Mouse (Mus musculus) stomach, postnatal 0 days (tissue): ENCODE data around the gene Plxnd1. TPM values are rescaled to one million over a fixed set of nuclear protein-coding genes. Genes with fewer than 3 reads are reported as not detected.

Experiments used
- ATAC-seq: fragments of 200-750 bp; cut with Nextera tagmentation; 2 replicates; pipeline ENCODE4 v1.8.0; 2017; ENCODE audit not compliant: low FRiP score, low TSS enrichment
- DNase-seq: peaks from one replicate; pipeline ENCODE4 v3.0.0-alpha.2; 2016; ENCODE audit warnings: low spot score
- H3K27ac ChIP-seq: fragments of 300-500 bp; sonication (generic); replicated peaks from 2 replicates; pipeline ENCODE4 v1.5.1; 2014; ENCODE audit warnings: mild to moderate bottlenecking, control low read depth
- H3K27me3 ChIP-seq: fragments of 300-500 bp; sonication (generic); 2 replicates; pipeline ENCODE4 v1.6.1; 2014; ENCODE audit warnings: low read length; ENCODE audit not compliant: control insufficient read depth, insufficient read depth
- H3K36me3 ChIP-seq: fragments of 300-500 bp; sonication (generic); 2 replicates; pipeline ENCODE4 v1.6.1; 2014; ENCODE audit warnings: low read length, mixed read lengths; ENCODE audit not compliant: control insufficient read depth, insufficient read depth
- H3K4me1 ChIP-seq: fragments of 300-500 bp; sonication (generic); replicated peaks from 2 replicates; pipeline ENCODE4 v1.6.1; 2014; ENCODE audit warnings: antibody characterized with exemption; ENCODE audit not compliant: control insufficient read depth, insufficient read depth
- H3K4me2 ChIP-seq: fragments of 300-500 bp; sonication (generic); replicated peaks from 2 replicates; pipeline ENCODE4 v1.6.1; 2014; ENCODE audit warnings: low read depth, mild to moderate bottlenecking, control low read depth, moderate library complexity
- H3K4me3 ChIP-seq: fragments of 300-500 bp; sonication (generic); 2 replicates; pipeline ENCODE4 v1.5.1; 2014; ENCODE audit warnings: low read depth, low read length, control low read depth
- H3K9ac ChIP-seq: fragments of 300-500 bp; sonication (generic); 2 replicates; pipeline ENCODE4 v1.6.1; 2014; ENCODE audit warnings: mild to moderate bottlenecking, low read length, control low read depth, mixed read lengths
- H3K9me3 ChIP-seq: fragments of 300-500 bp; sonication (generic); 2 replicates; pipeline ENCODE4 v1.6.1; 2016; ENCODE audit warnings: low read length; ENCODE audit not compliant: control insufficient read depth
- CTCF ChIP-seq: IDR thresholded peaks from 2 replicates; pipeline ENCODE4 v1.5.1; 2016; ENCODE audit warnings: antibody characterized with exemption, low read depth, mild to moderate bottlenecking, moderate library complexity
- EP300 ChIP-seq: optimal IDR thresholded peaks from 2 replicates; pipeline ENCODE3; 2016; ENCODE audit warnings: antibody characterized with exemption
- WGBS: fragments of 180-500 bp; shearing (Covaris S2); extraction: QIAGEN DNeasy Blood & Tissue Kit; methylation state at CpG from one replicate; pipeline ENCODE4 v1.1.7; 2014; 5-methylcytosine and 5-hydroxymethylcytosine counted together
- polyA plus RNA-seq: library from polyadenylated mRNA; unstranded; fragments of >200 nt; fragmentation: Nextera tagmentation; extraction: Ambion mirVana; gene quantifications from 2 replicates; pipeline ENCODE4 v1.2.1, GENCODE M21; 2015

The Plxnd1 gene
- polyA plus RNA-seq, 1 experiment from 2014 or later = 10.4 TPM

- ATAC-seq = peak; percentile 40; the same call in 1 of the 2 replicates
- DNase-seq = peak; percentile 68
- TF ChIP-seq CTCF (no peak), EP300 (no peak)
Measured at GRCm38 (mm10) chr6:116009426-116009825, 14.6 kb upstream of the Plxnd1 start.

DNA sequence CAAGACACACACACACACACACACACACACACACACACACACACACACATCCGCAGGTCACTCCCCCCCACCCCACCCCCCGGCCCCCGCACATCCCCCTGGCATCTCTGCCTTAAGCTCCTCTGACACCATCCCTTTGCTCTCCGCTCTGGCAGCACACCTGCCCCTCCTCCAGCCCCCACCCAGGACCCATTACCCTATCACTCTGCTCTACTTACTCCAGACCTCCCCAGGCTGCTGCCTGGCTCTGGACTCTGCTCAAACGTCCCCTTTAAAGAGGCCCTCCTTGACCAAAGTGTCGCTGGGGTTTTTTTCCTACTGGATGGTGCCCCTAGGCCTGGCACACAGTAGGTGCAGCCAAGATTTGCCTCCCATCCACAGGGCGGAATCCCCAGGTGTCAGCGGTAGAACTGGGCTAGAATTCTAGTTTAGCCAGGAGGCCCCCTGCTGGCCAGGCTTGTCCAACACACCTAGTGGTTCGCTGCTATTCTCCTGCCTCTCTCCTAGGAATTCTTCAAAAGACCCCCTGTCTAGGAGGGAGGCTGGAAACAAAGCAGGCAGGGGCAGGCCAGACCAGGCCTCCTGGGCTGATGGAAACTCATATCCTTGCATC lies 12.9 kb upstream of the Plxnd1 start:
- no peak overlapping the region for H3K4me2 ChIP-seq

More at GRCm38 (mm10) chr6:116009426-116009825, 14.6 kb upstream of the Plxnd1 start:
- no peak overlapping the region for H3K4me3 ChIP-seq
- WGBS = 51% methylated on average over 12 of the region's 12 CpGs
- H3K36me3 ChIP-seq = no peaks in the 10 kb centered on the region
- no peak overlapping the region for H3K4me2 ChIP-seq
- H3K9ac ChIP-seq = no peak overlapping the region
- H3K4me1 ChIP-seq = no peaks in the 10 kb centered on the region
- H3K9me3 ChIP-seq = no peaks in the 10 kb centered on the region
- H3K27ac ChIP-seq = 0 out of 2 replicates have a peak overlapping the region, but pooled peaks have one; percentile 4
- H3K27me3 ChIP-seq = no peaks in the 10 kb centered on the region

DNA sequence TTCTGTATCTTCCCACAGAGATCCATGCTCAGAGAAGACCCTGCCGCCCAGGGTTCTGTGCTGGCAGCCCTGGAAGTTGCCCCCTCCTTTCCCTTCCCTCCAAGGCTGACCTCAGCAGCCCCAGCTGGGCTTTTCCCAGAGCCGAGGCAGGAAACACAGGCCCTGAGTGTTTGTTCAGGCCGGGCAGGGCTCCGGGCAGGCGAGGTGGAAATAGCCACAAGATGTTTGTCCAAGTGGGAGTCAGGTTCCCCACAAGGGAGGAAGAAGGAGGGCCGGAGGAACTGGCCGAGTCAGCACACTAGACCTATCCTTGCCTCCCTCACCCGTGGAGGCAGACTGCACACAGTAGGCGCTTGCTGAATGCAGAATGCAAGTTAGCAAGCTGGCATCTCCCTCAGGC lies 11.9 kb upstream of the Plxnd1 start:
- no peak overlapping the region for H3K9ac ChIP-seq
- H3K36me3 ChIP-seq = no peaks in the 10 kb centered on the region
- TF ChIP-seq CTCF = no peak
- TF ChIP-seq EP300 = no peak
- DNase-seq = peak; percentile 74
- no peaks in the 10 kb centered on the region for H3K27me3 ChIP-seq
- H3K27ac ChIP-seq = peak overlapping the region; percentile 65
- H3K4me2 ChIP-seq = no peak overlapping the region
- peak; percentile 59 for ATAC-seq
- H3K4me3 ChIP-seq = no peak overlapping the region
- no peaks in the 10 kb centered on the region for H3K9me3 ChIP-seq
- 28% methylated on average over 9 of the region's 9 CpGs for WGBS
- H3K4me1 ChIP-seq = no peaks in the 10 kb centered on the region

More for the DNA sequence above, 12.9 kb upstream of the Plxnd1 start:
- Histone ChIP-seq H3K27ac (no peak overlapping the region), H3K27me3 (no peaks in the 10 kb centered on the region), H3K9me3 (no peaks in the 10 kb centered on the region), H3K9ac (no peak overlapping the region), H3K4me3 (no peak overlapping the region), H3K4me1 (no peaks in the 10 kb centered on the region), H3K36me3 (no peaks in the 10 kb centered on the region)
- DNase-seq (peak; percentile 78), ATAC-seq (peak; percentile 29)
- TF ChIP-seq CTCF = peak; percentile 88
- TF ChIP-seq EP300 = no peak
- WGBS = 24% methylated on average over 9 of the region's 9 CpGs

DNA sequence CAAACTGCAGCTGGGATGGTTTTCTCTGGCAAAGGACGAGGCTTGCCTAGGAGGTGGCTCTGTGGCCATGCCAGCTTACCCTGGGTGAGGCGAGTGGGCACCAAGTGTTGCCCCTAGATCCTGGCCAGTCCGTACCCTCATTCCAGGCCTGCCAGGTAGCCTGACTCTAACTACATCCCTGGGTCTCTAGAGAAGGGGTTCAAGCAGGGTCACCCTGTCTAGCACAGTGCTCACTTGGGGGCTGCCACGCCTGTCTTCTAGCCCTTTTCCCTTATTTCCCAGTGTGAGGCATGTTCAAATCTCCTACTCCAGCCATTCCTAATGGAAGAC lies 11.1 kb upstream of the Plxnd1 start:
- DNase-seq (no peak), ATAC-seq (no peak)
- TF ChIP-seq CTCF (no peak), EP300 (no peak)
- Histone ChIP-seq H3K27ac (peak overlapping the region; percentile 65; the same call in 1 of the 2 replicates), H3K27me3 (no peaks in the 10 kb centered on the region), H3K4me1 (no peaks in the 10 kb centered on the region), H3K4me2 (no peak overlapping the region), H3K36me3 (no peaks in the 10 kb centered on the region), H3K9ac (no peak overlapping the region), H3K9me3 (no peaks in the 10 kb centered on the region), H3K4me3 (no peak overlapping the region)
- 80% methylated on average over 4 of the region's 4 CpGs for WGBS

GRCm38 (mm10) chr6:116005275-116005958 lies 10.6 kb upstream of the Plxnd1 start:
- H3K9ac ChIP-seq = no peak overlapping the region
- no peak overlapping the region for H3K4me3 ChIP-seq
- H3K27me3 ChIP-seq = no peaks in the 10 kb centered on the region
- no peak for ATAC-seq
- no peaks in the 10 kb centered on the region for H3K4me1 ChIP-seq
- WGBS = 74% methylated on average over 17 of the region's 17 CpGs
- TF ChIP-seq CTCF (no peak), EP300 (no peak)
- no peak overlapping the region; the same call in 1 of the 2 replicates for H3K27ac ChIP-seq
- no peak for DNase-seq
- H3K9me3 ChIP-seq = no peaks in the 10 kb centered on the region
- no peaks in the 10 kb centered on the region for H3K36me3 ChIP-seq
- no peak overlapping the region for H3K4me2 ChIP-seq

DNA sequence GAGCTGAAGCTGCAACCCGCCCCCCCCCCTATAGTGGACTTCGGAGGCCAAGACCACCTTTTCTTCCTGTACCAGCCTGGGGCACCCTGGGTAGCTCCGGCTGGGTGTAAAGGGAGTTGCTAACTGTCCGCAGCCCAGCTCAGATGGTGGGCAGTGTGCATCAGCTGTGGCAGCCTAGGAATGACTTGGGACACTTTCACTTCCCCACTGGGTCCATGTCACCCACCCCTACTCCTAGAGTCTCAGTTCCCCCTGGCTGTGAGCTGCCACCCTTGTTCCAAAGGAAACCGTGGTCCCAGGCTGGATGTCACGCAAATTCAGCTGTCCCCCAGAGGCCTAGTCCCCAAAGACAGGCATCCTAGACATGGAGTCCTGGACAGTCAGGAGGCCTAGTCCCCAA lies 9.9 kb upstream of the Plxnd1 start:
- Histone ChIP-seq H3K4me3 (no peak overlapping the region), H3K9me3 (no peaks in the 10 kb centered on the region), H3K27me3 (no peaks in the 10 kb centered on the region), H3K27ac (peak overlapping the region; percentile 67), H3K36me3 (no peaks in the 10 kb centered on the region), H3K9ac (no peak overlapping the region), H3K4me1 (no peaks in the 10 kb centered on the region), H3K4me2 (no peak overlapping the region)
- DNase-seq = no peak
- WGBS = 92% methylated on average over 6 of the region's 6 CpGs
- no peak for ATAC-seq
- TF ChIP-seq EP300 (no peak), CTCF (no peak)
